Mouse (Mus musculus): ENCODE results near the gene Sec24a. TPM values are rescaled to one million over a fixed set of nuclear protein-coding genes. Genes with fewer than 3 reads are reported as not detected.

Sec24a gene
- polyA plus RNA-seq, 1 experiment from 2014 or later = 8.8 TPM

DNA sequence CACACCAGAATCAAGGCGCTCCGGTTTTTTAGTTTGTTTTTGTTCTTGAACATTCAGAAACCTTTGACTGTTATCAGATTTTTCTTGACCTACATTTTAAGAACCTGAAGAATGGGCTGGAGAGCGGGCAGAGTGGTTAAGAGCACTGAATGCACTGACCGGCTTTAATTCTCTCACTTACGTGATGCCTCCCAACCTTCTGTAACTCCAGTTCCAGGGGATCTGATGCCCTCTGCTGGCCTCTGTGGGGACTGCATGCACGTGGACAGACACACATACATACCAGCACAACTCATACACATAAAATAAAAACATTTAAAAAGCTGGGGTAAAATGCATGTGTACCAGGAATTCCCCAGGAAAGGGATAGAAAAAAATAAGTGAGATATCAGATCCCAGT lies 22.5 kb upstream of the Sec24a start:
- peaks cover 68% of the 10 kb centered on the region for H3K36me3 ChIP-seq

DNA sequence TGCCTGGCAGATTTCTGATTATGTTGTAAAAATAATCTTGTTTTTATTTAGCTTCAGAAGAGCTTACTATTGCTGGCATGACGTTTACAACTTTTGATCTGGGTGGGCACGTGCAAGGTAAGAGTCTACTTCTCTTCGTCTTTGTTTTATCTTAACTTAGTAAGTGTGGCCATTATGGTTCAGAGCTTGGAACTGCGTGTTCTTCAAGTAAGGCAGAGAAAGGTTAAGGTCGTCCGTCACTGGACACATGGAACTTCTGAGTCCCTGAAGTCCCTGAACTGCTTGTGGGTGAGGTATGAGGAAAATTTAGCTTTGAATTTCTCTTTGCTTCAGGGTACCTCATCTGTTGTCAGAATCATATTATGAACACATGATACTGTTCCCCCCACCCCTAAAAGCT lies 19.3 kb upstream of the Sec24a start:
- no peak overlapping the region for H3K9ac ChIP-seq
- H3K27ac ChIP-seq = no peak overlapping the region
- no peak overlapping the region for H3K4me3 ChIP-seq
- H3K4me2 ChIP-seq = no peak overlapping the region
- 84% methylated on average over 6 of the region's 6 CpGs for WGBS
- no peaks in the 10 kb centered on the region for H3K27me3 ChIP-seq
- H3K9me3 ChIP-seq (replicated peaks) = no peaks in the 10 kb centered on the region
- H3K36me3 ChIP-seq = peaks cover 55% of the 10 kb centered on the region
- H3K4me1 ChIP-seq (replicated peaks) = peaks cover 3% of the 10 kb centered on the region; the same call in 1 of the 2 replicates
- no peak for ATAC-seq (replicated peaks; ENCODE audit: insufficient number of reproducible peaks, insufficient read depth, low FRiP score, low read depth)

More for the DNA sequence above, 22.5 kb upstream of the Sec24a start:
- no peak overlapping the region for H3K27ac ChIP-seq
- H3K4me3 ChIP-seq = no peak overlapping the region
- no peaks in the 10 kb centered on the region for H3K27me3 ChIP-seq
- ATAC-seq (replicated peaks; ENCODE audit: insufficient number of reproducible peaks, insufficient read depth, low FRiP score, low read depth) = no peak
- H3K4me1 ChIP-seq (replicated peaks) = peaks cover 3% of the 10 kb centered on the region; the same call in 1 of the 2 replicates
- H3K4me2 ChIP-seq = no peak overlapping the region
- 88% methylated on average over 6 of the region's 6 CpGs for WGBS
- no peaks in the 10 kb centered on the region for H3K9me3 ChIP-seq (replicated peaks)
- H3K9ac ChIP-seq = no peak overlapping the region

DNA sequence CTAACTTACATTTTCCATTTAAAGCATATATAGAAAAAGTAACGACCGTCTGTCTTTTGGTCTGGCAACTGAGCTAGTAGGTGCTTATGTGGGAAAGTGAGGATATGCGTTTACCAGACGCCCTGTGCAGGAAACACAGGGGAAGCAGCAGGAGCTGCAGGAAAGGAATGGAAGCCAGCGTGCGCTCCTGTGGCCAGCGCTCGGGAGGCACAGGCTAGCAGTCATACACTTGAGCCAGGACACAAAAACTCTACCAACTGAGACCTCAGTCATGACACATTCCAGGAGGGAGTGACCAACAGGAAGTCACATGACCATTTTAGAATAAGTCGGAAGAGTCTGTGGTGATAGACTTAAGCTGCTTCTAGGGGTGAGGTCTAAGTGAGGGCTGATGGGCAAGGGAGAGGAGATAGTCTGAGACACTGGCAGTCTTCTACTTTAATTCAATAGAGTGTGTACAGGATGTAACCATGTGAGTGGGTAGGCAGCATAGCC lies 17.4 kb upstream of the Sec24a start:
- peaks cover 46% of the 10 kb centered on the region for H3K36me3 ChIP-seq
- no peak overlapping the region for H3K4me3 ChIP-seq
- WGBS = 73% methylated on average over 9 of the region's 9 CpGs
- no peak overlapping the region for H3K9ac ChIP-seq
- no peak overlapping the region for H3K4me2 ChIP-seq
- H3K27me3 ChIP-seq = no peaks in the 10 kb centered on the region
- no peaks in the 10 kb centered on the region for H3K9me3 ChIP-seq (replicated peaks)
- no peak for ATAC-seq (replicated peaks; ENCODE audit: insufficient number of reproducible peaks, insufficient read depth, low FRiP score, low read depth)
- H3K27ac ChIP-seq = no peak overlapping the region
- H3K4me1 ChIP-seq (replicated peaks) = peaks cover 3% of the 10 kb centered on the region; the same call in 1 of the 2 replicates

DNA sequence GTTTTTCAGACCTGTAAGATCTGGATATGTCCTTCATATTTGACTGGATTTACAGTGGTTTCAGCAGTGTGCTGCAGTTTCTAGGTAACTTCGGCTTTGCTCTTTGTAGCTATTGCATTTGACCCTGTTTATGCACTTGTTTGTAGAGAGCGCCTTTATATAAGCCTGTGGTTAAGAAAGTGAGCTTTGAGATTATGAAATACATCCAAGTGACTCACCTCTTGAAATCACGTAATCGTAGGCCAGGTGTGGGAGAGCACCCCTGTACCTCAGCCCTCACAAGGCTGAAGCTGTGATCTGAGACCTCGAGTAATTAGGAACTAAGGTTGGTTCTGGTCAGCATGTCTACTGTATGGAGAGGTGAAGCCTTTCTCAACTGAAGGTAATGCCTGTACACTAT lies 14.0 kb upstream of the Sec24a start:
- peaks cover 3% of the 10 kb centered on the region; the same call in 1 of the 2 replicates for H3K4me1 ChIP-seq (replicated peaks)
- H3K9me3 ChIP-seq (replicated peaks) = no peaks in the 10 kb centered on the region
- H3K4me2 ChIP-seq = no peak overlapping the region
- no peak overlapping the region for H3K4me3 ChIP-seq
- peaks cover 25% of the 10 kb centered on the region for H3K36me3 ChIP-seq
- no peaks in the 10 kb centered on the region for H3K27me3 ChIP-seq
- no peak overlapping the region for H3K9ac ChIP-seq
- no peak for ATAC-seq (replicated peaks; ENCODE audit: insufficient number of reproducible peaks, insufficient read depth, low FRiP score, low read depth)
- no peak overlapping the region for H3K27ac ChIP-seq
- 91% methylated on average over 5 of the region's 5 CpGs for WGBS

DNA sequence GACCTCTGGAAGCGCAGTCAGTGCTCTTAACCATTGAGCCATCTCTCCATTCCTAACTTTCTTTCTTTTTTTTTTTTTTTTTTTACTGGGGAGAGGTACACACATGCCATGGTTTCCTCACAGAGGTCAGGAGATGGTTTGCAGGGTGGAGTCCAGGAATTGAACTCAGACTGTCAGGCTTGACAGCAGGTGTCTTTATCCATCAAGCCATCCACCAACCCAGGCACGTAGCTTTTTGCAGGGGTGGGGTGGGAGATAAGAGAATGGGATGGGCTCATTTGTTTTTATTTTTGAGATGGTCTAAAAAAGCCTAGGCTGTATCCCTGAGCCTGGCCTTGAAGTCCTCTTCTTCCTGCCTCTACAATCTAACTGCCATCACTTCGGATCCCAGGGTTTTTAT lies 12.1 kb upstream of the Sec24a start:
- H3K9me3 ChIP-seq (replicated peaks) = no peaks in the 10 kb centered on the region
- 85% methylated on average over 3 of the region's 3 CpGs for WGBS

DNA sequence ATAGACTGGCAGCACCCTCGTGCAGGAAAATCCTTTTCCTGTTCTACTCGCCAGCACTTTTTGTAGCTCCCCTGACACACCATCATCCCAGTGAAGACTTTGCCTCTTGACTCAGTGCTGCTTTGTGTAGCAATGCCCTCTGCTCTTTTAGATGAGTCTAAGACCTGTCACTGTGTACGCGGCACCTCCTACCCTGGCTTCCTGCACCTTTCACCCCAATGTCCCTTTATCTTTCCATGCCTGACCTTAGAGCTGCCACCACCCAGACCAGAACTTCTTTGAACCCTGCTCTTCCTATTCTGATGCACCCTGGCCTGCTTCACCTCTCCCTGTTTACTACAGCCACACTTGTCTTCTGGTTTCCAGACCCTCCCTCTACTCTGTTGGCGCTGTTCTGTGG lies 4.9 kb upstream of the Sec24a start:
- Histone ChIP-seq H3K27me3 (no peaks in the 10 kb centered on the region), H3K36me3 (no peaks in the 10 kb centered on the region), H3K9ac (no peak overlapping the region), H3K4me1 (replicated peaks) (peaks cover 10% of the 10 kb centered on the region), H3K4me3 (no peak overlapping the region), H3K9me3 (replicated peaks) (no peaks in the 10 kb centered on the region), H3K4me2 (no peak overlapping the region), H3K27ac (no peak overlapping the region)
- WGBS = 68% methylated on average over 5 of the region's 5 CpGs
- no peak for ATAC-seq (replicated peaks; ENCODE audit: insufficient number of reproducible peaks, insufficient read depth, low FRiP score, low read depth)

More for the DNA sequence above, 12.1 kb upstream of the Sec24a start:
- ATAC-seq (replicated peaks; ENCODE audit: insufficient number of reproducible peaks, insufficient read depth, low FRiP score, low read depth) = no peak
- Histone ChIP-seq H3K4me1 (replicated peaks) (no peaks in the 10 kb centered on the region), H3K4me3 (no peak overlapping the region), H3K27ac (no peak overlapping the region), H3K36me3 (peaks cover 7% of the 10 kb centered on the region; the same call in 1 of the 2 replicates), H3K9ac (no peak overlapping the region), H3K27me3 (no peaks in the 10 kb centered on the region), H3K4me2 (no peak overlapping the region)

- WGBS = 61% methylated on average over 8 of the region's 8 CpGs
Measured at GRCm38 (mm10) chr11:51767579-51768220, 4.3 kb upstream of the Sec24a start.

DNA sequence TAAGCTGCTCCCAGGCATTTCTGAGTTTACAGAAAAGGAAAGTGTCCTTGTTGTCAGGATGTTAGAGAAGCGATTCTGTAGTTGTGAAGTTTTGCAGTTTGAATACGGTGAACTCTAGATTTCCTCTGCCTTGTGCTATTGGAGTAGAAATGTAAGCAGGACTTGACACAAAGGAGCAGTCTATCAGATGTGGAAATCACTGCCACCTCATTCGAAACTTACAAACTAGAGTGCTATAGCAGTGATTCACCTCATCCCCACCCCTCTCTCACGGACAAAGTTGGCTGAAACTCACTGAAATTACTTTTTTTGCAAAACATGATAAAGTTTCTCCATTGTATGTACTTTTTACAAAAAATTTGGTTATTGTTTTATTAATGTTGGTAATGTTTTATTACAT lies 1.4 kb upstream of the Sec24a start:
- 81% methylated on average over 4 of the region's 4 CpGs for WGBS
- Histone ChIP-seq H3K4me2 (peak overlapping the region; percentile 90), H3K27ac (no peak overlapping the region), H3K36me3 (no peaks in the 10 kb centered on the region), H3K9me3 (replicated peaks) (no peaks in the 10 kb centered on the region), H3K4me3 (peak overlapping the region; percentile 88), H3K27me3 (0 out of 2 replicates have a peak, but pooled peaks cover 3% of the 10 kb centered on the region), H3K4me1 (replicated peaks) (peaks cover 10% of the 10 kb centered on the region), H3K9ac (no peak overlapping the region)
- no peak for ATAC-seq (replicated peaks; ENCODE audit: insufficient number of reproducible peaks, insufficient read depth, low FRiP score, low read depth)

More at GRCm38 (mm10) chr11:51767579-51768220, 4.3 kb upstream of the Sec24a start:
- H3K9ac ChIP-seq = no peak overlapping the region
- H3K4me3 ChIP-seq = no peak overlapping the region
- H3K27me3 ChIP-seq = no peaks in the 10 kb centered on the region
- no peak overlapping the region for H3K4me2 ChIP-seq
- no peak for ATAC-seq (replicated peaks; ENCODE audit: insufficient number of reproducible peaks, insufficient read depth, low FRiP score, low read depth)
- H3K4me1 ChIP-seq (replicated peaks) = peaks cover 10% of the 10 kb centered on the region
- no peaks in the 10 kb centered on the region for H3K36me3 ChIP-seq
- H3K9me3 ChIP-seq (replicated peaks) = no peaks in the 10 kb centered on the region
- H3K27ac ChIP-seq = no peak overlapping the region

GRCm38 (mm10) chr11:51763955-51764354 lies 521 bp upstream of the Sec24a start:
- 4% methylated on average over 13 of the region's 13 CpGs for WGBS
- H3K36me3 ChIP-seq = no peaks in the 10 kb centered on the region
- peak overlapping the region; percentile 88 for H3K4me3 ChIP-seq
- H3K9ac ChIP-seq = peak overlapping the region; percentile 93
- 0 out of 2 replicates have a peak, but pooled peaks cover 3% of the 10 kb centered on the region for H3K27me3 ChIP-seq
- H3K27ac ChIP-seq = no peak overlapping the region
- ATAC-seq (replicated peaks; ENCODE audit: insufficient number of reproducible peaks, insufficient read depth, low FRiP score, low read depth) = no peak
- no peaks in the 10 kb centered on the region for H3K9me3 ChIP-seq (replicated peaks)
- peak overlapping the region; percentile 90 for H3K4me2 ChIP-seq
- peaks cover 10% of the 10 kb centered on the region for H3K4me1 ChIP-seq (replicated peaks)

GRCm38 (mm10) chr11:51761241-51761640 lies 2.2 kb downstream of the Sec24a start:
- ATAC-seq (replicated peaks; ENCODE audit: insufficient number of reproducible peaks, insufficient read depth, low FRiP score, low read depth) = no peak
- H3K4me1 ChIP-seq (replicated peaks) = peaks cover 14% of the 10 kb centered on the region
- no peaks in the 10 kb centered on the region for H3K36me3 ChIP-seq
- H3K27me3 ChIP-seq = 0 out of 2 replicates have a peak, but pooled peaks cover 3% of the 10 kb centered on the region
- no peak overlapping the region for H3K9ac ChIP-seq
- no peak overlapping the region for H3K27ac ChIP-seq
- 66% methylated on average over 5 of the region's 5 CpGs for WGBS
- no peaks in the 10 kb centered on the region for H3K9me3 ChIP-seq (replicated peaks)
- no peak overlapping the region for H3K4me3 ChIP-seq
- H3K4me2 ChIP-seq = no peak overlapping the region

DNA sequence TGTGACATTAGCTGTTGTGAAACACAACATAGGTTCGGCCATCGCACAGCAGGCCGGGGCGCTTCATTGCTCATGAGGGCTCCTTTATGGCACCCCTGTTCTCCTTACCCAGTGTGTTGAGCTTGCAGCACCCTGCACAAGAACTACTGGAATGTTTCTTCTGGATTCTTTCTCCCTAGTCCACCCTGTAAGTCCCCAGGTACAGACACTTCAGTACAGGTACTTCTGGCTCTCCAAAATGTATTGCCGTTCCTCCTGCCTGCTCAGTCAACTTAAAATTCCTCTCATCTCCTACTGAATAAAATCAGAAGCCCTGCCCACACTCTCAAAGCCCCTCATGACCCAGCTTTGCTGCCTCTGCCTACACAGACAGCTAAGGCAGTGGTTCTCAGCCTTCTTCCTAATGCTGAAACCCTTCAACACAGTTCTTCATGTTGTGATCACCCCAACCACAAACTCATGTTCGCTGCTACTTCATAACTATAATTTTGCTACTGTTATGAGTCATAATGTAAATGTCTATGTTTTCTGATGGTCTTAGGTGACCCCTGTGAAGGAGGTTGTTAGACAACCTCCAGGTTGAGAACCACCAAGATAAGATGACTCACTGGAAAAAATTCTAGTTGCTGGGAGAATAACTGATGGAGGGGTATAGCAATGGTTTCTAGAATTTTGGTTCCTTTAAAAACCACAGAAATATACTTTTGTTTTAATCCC lies 3.3 kb downstream of the Sec24a start:
- Histone ChIP-seq H3K27ac (no peak overlapping the region), H3K4me3 (no peak overlapping the region), H3K27me3 (0 out of 2 replicates have a peak, but pooled peaks cover 3% of the 10 kb centered on the region), H3K4me1 (replicated peaks) (peaks cover 18% of the 10 kb centered on the region), H3K9me3 (replicated peaks) (no peaks in the 10 kb centered on the region), H3K4me2 (no peak overlapping the region), H3K36me3 (no peaks in the 10 kb centered on the region), H3K9ac (no peak overlapping the region)
- 78% methylated on average over 6 of the region's 6 CpGs for WGBS
- no peak for ATAC-seq (replicated peaks; ENCODE audit: insufficient number of reproducible peaks, insufficient read depth, low FRiP score, low read depth)

All from heart, embryonic 15.5 days (tissue).